Mouse (Mus musculus) T-helper 2 cell (primary cell): ENCODE results near the gene Kcnj5.

Experiments
- in situ Hi-C: fragments of 300-600 bp; cut with MboI, MseI; formaldehyde crosslinking; loops from one replicate; pipeline ENCODE4 v1.15.1; 2025; ENCODE audit warnings: high pct_unique_total_duplicates

Kcnj5 gene

DNA sequence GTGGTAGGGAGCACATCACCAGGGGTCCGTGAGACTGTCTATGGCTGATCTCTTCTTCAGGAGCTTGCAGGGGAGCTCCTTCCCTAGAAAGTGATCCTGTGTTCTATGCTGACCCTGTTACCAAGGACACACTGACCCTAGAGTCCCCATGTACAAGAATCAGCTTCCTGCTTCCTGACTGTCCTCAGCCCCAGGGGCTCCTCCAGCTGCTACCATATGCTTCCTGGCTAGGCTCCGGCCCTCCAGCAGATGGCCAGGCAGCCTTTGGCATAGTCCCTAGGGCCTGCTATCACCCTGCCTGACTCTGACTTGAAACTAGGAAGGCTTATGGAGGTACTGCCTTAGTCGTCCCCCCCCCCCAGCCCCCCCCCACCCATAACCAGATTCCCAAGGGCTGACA is 24.0 kb downstream of the Kcnj5 start:
- in situ Hi-C loops, result no loop called here

DNA sequence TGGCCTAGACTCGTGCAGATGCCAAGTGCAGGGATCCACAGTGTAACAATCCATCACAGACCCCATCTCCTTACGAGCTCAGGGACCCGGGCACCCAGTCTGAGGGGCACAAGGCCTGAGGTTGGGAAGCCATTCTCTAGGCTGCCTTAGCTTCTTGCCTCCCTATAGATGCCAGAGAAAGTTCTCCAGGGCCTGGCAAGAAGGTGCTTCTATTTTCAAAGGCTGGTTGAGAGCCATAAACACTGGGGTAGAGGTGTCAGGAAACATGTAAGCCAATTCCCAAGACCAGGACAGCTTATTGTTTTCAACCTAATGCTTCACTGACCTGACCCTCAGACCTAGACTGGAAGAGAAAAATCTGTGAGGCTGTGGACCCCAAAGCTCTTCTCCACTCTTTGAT is 28.2 kb downstream of the Kcnj5 start:
- in situ Hi-C loops, result no loop called here

DNA sequence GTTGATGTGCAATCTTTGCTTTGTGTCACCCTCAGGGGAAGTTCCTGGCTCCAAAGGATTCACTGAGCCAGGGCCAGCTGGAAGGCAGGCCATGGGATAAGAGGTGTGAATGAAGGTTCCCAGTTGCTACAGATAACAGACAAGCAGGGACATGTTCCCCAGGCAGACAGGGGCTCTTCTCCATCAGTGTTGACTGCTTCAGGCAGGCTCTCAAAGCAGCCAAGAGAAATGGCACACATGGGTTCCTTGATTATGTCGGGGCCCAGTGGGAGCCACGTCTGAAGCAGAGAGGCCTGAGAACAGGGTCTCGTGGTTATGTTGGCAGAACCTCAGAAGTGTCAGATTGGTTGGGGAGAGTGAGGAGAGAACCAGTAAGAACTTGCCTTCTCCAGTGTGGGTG is 30.1 kb downstream of the Kcnj5 start:
- in situ Hi-C loops, result no loop called here

DNA sequence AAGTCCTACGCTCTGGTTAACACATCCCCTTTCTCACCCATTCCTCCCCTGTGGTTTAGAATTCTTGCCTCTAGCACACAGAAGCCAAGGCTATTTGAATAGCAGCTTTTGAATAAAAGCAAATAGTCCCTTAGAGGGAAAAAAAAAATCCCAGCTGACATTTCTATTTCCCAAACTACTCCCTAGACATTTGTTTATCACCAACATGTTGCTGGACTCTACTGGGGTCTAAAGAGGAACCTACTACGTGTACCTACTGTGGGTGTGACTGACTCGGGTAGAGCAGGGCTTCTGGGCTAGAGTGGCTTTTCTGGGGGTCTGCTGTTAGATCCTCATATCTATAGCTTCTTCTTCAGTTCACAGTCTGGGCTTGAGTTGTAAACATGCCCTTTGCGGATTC is 31.9 kb downstream of the Kcnj5 start:
- in situ Hi-C loops, result no loop called here

DNA sequence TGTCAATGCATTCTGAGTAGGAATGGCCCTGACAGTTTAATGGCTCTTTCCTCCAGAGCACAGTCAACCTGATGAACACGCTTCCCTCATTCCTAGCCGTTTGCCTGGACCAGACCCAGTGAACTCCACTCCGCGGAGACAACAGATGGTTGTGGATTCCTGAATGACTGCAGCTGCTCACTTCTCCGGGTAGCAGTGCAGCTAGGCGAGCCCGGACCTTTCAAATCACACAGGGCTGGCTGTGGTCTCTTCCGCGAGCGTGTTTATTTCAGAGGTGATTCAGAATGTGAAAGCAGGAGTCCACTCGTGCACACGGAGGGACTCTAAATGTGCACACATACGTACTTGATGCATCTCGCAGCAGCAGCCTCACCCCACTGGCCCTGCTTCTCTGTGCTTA is 32.4 kb downstream of the Kcnj5 start:
- in situ Hi-C loops, result no loop called here

DNA sequence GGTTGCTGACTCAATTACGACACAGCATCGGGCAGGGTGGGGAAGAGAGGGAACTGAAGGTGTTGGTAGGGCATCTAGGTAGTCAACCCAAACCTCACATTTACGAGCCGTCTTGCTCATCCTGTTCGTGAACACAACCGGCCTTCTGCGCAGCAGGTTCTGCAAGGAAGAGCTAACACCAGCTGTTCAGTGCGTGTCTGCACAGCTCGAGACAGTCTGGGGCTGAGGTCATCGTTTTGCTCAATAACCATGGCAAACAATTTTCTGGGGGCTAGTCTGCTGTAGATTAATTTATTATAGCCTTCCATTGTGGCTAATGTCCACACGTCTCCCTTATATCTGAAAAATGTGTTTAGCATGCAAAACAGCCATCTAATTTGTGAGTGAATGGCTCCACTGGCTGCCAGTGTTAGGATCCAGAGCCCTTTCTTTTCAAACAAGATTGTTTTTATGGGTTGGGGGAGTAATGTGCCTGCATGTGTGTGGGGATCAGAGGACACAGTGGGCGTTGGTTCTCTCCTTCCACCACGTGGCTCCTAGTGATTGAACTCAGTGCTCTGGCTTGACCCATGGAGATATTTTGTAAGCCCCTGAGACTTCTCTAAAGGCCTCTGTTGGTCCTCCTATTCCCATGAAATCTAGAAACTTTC is 41.5 kb downstream of the Kcnj5 start:
- in situ Hi-C loops, result no loop called here

DNA sequence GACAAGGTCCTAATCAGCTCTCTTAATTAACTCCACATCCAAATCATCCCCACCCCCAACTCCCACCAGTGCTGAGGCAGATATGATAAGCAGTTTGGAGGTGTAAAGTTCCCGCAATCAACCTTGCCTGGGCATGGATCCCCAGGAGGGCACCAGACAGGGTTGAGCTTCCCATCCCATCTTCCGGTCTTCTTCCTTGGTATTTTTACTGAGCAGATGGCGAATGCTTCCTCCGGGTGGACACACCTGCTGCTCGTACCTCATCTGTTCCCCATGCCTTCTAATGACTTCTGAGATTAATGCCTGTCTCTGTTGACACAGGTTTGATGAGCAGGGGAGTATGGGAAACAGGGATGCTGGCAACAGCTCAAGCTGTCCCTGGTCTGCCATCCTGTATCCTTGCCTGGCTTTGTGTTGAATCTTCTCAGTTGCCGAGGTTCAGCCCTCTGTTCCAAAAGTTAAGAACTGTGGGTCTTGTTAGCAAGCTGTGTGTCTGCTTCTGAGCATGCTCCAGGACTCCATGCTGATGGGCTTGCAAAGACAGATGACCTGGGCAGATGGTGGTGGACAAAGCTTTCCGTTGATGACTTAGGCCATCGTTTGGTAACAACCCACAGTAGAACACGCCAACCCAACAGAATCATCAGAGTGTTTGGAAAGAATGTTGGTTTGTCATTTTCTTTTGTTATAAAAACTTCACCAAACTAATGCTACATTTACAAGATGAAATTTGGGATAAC is 48.9 kb downstream of the Kcnj5 start:
- in situ Hi-C loops, result no loop called here

DNA sequence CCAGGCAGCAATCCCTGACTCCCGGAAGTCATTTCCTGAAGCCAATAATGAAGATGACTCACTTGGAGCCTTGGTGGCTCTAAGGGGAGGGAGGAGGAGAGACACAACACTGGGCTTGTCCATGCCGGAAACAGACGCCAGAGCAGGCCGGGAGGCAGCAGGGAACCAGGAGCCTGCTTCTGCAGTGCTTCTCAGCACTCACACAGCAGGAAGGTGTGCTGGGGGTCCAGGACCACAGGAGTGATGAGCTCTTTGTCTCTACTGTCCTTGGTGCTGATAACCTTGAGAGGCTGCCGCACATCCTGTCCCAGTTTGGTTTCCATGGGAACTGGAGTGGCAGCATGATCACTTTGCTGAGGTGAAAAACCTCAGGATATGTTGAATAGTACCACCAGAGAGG is 51.5 kb downstream of the Kcnj5 start:
- in situ Hi-C loops, result no loop called here

DNA sequence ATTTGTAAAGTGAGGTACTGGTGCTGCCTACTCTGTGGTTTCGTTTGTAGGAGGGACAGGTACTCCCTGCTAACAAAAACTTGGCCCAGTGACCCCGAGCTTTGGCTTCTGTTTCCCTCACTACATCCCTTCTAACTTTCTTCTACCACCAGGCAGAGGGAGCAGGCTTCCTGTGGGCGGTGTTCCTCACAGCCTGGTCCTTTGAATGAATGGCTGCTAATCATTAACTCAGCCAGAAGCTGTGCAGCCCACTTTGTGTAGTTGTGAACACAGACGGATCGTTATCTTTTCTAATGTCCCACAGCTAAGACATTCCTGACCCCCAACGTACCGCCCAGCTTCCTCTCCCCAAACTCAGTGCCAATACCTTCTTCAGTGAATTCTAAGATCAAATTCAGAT is 52.5 kb downstream of the Kcnj5 start:
- in situ Hi-C loops, result no loop called here

DNA sequence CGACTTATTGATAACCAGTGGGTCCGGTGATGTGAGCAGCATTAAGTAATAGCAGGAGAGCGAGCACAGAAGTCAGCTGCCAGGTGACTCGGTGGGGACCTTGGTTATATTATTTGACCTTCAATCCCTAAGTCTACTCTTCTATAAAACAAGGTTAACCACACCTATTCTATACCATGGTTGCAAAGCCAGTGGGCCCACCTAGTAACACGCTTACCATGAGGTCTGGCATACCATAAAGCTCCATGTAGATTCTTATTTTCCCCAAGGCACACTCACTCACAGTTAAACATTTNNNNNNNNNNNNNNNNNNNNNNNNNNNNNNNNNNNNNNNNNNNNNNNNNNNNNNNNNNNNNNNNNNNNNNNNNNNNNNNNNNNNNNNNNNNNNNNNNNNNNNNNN is 60.6 kb downstream of the Kcnj5 start:
- in situ Hi-C loops, result no loop called here

DNA sequence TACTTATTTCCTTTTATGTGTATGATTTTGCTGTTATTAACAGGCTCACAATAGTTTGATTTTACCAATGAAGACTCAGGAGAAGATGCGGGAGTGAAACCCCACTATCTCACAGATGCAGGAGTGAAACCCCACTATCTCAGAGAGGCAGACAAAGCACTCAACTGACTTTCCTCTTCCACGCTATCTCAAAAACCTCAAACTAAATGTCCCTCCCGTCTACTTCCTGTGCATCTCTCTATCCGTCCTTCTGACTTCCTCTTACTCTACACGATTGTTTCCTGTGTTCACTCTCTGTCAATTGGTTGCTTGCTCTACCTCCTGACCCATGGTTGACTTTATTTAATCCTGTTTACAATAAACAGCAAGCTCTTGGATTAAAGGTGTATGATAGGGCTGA is 63.7 kb downstream of the Kcnj5 start:
- in situ Hi-C loops, result no loop called here

DNA sequence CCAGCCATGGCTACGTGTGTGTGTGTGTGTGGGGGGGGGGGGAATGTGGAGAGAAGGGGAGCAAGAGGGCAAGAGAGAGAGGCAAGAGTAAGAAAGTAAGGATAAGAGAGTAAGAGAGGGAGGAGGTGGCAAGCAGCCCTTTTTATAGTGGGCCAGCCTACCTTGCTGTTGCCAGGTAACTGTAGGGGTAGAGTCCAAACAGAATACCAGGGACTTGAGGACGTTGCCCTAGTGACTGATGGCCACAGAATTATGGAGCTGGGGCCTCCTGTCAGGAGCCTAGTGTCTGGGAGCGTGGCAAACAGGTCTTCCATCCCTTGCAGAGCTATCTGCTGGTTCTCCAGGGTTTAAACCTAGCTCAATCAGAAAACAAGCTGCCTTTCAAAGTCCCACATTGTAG is 64.4 kb downstream of the Kcnj5 start:
- in situ Hi-C loops, result no loop called here

DNA sequence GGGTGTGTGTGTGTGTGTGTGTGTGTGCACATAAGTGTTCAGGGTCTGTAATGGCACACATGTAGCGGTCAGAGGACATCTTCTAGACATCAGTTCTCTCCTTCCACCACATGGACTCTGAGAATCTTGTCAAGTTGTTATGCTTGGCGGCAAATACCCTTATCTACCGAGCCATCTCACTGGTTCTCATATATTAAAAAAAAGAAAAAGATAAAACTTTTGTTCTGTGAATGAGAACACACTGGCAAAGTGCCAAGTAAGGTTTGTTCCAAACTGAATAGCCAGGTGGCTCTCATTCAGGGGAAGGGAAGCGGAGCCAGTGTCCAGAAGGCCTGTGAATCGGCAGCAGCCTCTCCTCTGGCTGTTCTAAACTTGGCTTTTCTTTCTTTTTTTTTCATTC is 66.1 kb downstream of the Kcnj5 start:
- in situ Hi-C loops, result no loop called here

DNA sequence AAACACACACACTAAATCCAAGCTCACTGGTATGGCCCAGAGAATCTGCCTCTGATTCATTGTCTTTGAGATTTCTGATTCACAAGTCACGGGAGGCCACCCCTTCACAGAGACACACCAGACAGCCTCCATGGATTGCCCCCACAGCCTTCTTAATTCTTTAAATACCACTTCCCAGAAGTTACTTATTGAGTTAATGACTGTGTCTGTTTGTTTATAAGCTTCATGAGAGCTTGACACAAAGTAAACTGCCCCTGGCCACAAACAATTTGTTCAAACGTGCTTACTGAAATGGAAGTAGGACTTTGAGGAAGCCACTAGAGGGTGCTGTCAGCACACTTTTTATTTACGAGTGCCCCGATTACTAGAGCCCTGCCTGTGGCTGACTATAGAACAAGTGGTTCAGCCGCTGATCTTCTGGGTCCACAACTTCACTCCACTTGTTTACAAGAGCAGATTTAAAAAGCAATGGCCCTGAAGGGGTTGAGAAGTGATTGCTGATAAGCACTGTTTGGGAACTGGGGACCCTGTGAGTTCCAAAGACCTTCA is 72.2 kb downstream of the Kcnj5 start:
- in situ Hi-C loops, result loop anchor here (5.0 to 25.0 kb wide), 2 partner anchors 70 to 290 kb away; partner anchors contain the start of gene Kcnj5
